Mouse (Mus musculus) thymus, adult 2 months (tissue): Measurements from ENCODE around the gene Bex1. TPM values are rescaled to one million over a fixed set of nuclear protein-coding genes. Genes with fewer than 3 reads are reported as not detected.
"Not testable (repeated sequence)": the region's sequence is repeated elsewhere in the genome, so short reads cannot be mapped to it uniquely, and the experiment has no call there.

Experiments used
- DNase-seq: peaks from one replicate; pipeline ENCODE4 v3.0.0; 2021
- H3K27ac ChIP-seq: fragments of 200-500 bp; 2 replicates; pipeline ENCODE4 v1.5.1; 2012; ENCODE audit warnings: low read length, control low read depth; ENCODE audit not compliant: control insufficient read depth, insufficient read depth
- H3K27me3 ChIP-seq: fragments of 200-500 bp; 2 replicates; pipeline ENCODE4 v1.6.1; 2012; ENCODE audit warnings: mild to moderate bottlenecking, low read length, moderate library complexity, mixed read lengths; ENCODE audit not compliant: control insufficient read depth, insufficient read depth
- H3K36me3 ChIP-seq: fragments of 200-500 bp; 2 replicates; pipeline ENCODE4 v1.6.1; 2012; ENCODE audit warnings: mild to moderate bottlenecking, low read length, moderate library complexity; ENCODE audit not compliant: control insufficient read depth, insufficient read depth
- H3K4me1 ChIP-seq: fragments of 200-500 bp; replicated peaks from 2 replicates; pipeline ENCODE4 v1.6.1; 2012; ENCODE audit warnings: low read length; ENCODE audit not compliant: control insufficient read depth, insufficient read depth
- H3K4me3 ChIP-seq: fragments of 200-500 bp; 2 replicates; pipeline ENCODE4 v1.5.1; 2012; ENCODE audit warnings: mild to moderate bottlenecking, low read length, control low read depth, moderate library complexity; ENCODE audit not compliant: control insufficient read depth, insufficient read depth
- CTCF ChIP-seq: fragments of 200-500 bp; IDR thresholded peaks from 2 replicates; pipeline ENCODE4 v1.5.1; 2012; ENCODE audit warnings: mild to moderate bottlenecking, control low read depth, low read length, moderate library complexity, borderline replicate concordance; ENCODE audit not compliant: control insufficient read depth, poor library complexity, insufficient read depth; ENCODE audit errors: extremely low read depth
- POLR2A ChIP-seq: fragments of 200-500 bp; IDR thresholded peaks from 2 replicates; pipeline ENCODE4 v1.6.1; 2012; ENCODE audit warnings: mild to moderate bottlenecking, low read length, control low read depth, moderate library complexity; ENCODE audit not compliant: control insufficient read depth, poor library complexity, insufficient read depth; ENCODE audit errors: extremely low read depth
- WGBS: fragments of 180-500 bp; shearing (Covaris S2); methylation state at CpG from one replicate; pipeline ENCODE4 v1.1.7; 2018; 5-methylcytosine and 5-hydroxymethylcytosine counted together
- polyA plus RNA-seq: library from polyadenylated mRNA; depleted of rRNA; stranded (reverse); fragments of >200 nt; gene quantifications from 2 replicates; pipeline ENCODE4 v1.2.3, GENCODE M21; 2012; rRNA removed

Gene Bex1
- polyA plus RNA-seq, result 1.5 and 2.1 TPM in 2 replicates

DNA sequence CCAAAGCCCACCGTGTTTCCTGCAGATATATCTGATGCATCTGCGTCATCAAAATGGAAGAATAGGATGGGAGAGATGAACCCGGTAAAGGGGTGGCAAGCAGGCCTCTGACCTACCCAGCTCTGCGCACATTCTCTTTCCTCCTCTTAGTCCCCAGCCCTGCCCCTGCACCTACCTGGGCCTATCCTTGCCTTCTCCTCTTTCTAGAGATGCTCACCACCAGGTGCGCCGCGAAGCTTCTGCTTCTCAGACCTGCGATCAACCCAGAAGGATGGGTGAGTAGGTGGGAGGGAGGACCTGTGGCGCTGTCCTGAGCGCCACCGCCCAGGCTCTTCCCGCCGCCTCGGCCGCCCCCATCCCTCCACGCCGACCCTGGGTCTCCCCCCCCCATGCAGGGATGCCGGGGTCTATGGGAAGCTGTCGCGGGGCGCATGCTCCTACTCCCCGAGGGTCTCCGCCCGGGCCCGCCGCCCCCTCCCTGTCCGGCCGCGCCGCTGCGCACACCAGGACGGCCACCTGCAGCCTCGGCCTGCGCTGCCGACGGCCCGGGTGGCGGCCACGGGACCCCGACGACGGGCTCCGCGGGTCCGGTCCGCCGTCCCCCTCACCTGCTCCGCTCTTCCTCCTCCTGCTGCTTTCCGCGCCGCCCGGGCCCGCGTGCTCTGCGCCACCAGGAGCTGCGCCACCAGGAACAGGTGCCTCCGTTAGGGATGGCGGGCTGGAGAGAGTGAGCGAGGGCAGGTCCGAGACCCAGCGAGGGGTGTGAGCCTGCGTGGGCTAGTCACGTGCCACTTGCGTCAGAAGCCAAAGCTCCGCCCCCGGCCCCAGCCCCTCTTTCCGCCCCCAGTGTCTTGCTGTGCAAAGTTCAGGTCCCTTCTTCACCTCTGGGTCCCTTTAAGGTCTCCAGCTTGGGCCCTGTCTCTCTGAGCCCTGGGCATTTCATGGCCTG, at the start of gene Bex1, which contains the start of gene Tceal7:
Gene Bex1 (minus strand): TSS at position 785 of the 949 bp plus-strand sequence.
Gene Tceal7 (plus strand): TSS at position 51 of the 949 bp plus-strand sequence.
- 28% methylated on average over 10 of the region's 67 CpGs for WGBS
- DNase-seq, H3K4me3 ChIP-seq, H3K36me3 ChIP-seq, H3K27ac ChIP-seq, H3K4me1 ChIP-seq, H3K27me3 ChIP-seq: not testable (repeated sequence)

DNA sequence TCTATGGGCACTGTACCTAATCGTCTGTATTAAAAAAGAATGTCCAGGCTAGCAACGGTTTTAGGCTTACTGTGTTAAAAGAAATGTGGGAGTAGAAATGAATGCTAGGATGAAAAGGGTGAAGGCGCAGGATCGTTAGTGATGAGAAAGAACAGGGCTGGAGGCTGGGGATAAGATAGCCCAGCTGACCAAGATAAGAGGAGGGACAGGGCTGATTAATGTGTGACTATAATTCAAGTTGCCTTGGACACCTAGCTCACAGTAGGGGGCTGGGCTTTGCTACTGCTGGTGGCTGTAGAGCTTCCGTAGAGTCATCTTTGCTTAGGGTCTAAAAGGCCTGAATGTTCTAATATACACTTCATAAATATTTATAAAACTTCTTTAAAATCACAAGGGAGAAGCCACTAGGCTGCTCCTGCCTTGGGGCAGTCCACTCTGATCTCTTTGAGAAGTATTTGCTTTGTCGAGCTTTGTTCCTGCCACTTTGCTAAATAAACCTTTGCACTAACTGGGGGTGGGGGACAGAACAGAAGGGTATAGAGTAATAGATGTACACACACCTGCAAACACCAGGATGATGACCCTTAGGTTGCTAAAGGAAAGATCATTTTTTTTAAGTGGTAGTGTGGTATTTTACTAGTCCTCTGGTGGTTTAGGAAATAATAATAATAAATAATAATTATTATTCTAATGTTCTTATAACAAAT, 36.9 kb upstream of the Bex1 start:
- no peaks in the 10 kb centered on the region for H3K4me1 ChIP-seq
- DNase-seq, result no peak
- no peak overlapping the region for H3K27ac ChIP-seq
- H3K36me3 ChIP-seq, result no peaks in the 10 kb centered on the region
- H3K27me3 ChIP-seq, result no peaks in the 10 kb centered on the region
- 88% methylated on average over 6 of the region's 6 CpGs for WGBS
- no peak for TF ChIP-seq CTCF
- TF ChIP-seq POLR2A, result no peak
- H3K4me3 ChIP-seq, result no peak overlapping the region

DNA sequence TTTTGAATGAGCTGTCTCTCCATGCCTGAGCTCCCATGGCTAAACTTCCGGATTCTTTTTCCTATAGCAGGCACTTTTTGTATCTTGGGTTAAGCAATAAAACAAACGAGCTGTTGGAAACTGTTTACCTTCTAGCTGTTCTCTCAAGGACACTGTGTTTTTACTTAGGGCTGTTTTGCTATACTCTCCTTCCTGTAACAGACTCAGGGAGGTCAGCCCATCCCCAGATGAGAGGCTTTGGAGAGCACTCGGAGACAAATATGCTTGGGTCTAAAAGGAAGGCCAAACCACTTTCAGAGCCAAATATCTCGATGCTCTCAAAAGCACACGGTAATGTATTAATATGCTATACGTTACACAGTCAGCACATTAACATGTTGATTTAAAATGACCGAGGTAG, 34.4 kb upstream of the Bex1 start:
- TF ChIP-seq POLR2A (no peak), CTCF (no peak)
- Histone ChIP-seq H3K4me1 (no peaks in the 10 kb centered on the region), H3K27ac (no peak overlapping the region), H3K4me3 (no peak overlapping the region), H3K27me3 (no peaks in the 10 kb centered on the region), H3K36me3 (no peaks in the 10 kb centered on the region)
- 89% methylated on average over 7 of the region's 7 CpGs for WGBS
- no peak for DNase-seq

DNA sequence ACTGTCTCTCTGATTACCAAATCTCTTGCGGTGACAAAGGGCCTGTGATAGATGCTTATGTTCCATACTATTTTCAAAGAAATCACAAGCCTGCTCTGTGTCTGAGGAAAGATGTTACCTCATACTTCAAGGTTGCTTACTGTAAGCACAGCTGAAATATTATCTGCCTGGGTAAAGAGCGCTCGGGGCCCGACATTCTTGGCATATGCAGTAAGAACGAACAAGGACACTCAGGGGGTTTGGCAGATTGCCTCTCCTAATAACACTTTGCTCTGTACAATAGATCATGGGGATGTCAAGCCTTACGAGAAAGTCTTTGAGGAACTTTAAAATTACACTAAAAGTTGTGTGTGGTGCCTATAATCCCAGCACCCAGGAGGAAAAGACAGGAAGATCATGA, 33.5 kb upstream of the Bex1 start:
- no peak overlapping the region for H3K27ac ChIP-seq
- H3K36me3 ChIP-seq, result no peaks in the 10 kb centered on the region
- no peaks in the 10 kb centered on the region for H3K4me1 ChIP-seq
- no peak for DNase-seq
- 91% methylated on average over 6 of the region's 6 CpGs for WGBS
- H3K27me3 ChIP-seq, result no peaks in the 10 kb centered on the region
- no peak for TF ChIP-seq POLR2A
- no peak for TF ChIP-seq CTCF
- H3K4me3 ChIP-seq, result no peak overlapping the region

DNA sequence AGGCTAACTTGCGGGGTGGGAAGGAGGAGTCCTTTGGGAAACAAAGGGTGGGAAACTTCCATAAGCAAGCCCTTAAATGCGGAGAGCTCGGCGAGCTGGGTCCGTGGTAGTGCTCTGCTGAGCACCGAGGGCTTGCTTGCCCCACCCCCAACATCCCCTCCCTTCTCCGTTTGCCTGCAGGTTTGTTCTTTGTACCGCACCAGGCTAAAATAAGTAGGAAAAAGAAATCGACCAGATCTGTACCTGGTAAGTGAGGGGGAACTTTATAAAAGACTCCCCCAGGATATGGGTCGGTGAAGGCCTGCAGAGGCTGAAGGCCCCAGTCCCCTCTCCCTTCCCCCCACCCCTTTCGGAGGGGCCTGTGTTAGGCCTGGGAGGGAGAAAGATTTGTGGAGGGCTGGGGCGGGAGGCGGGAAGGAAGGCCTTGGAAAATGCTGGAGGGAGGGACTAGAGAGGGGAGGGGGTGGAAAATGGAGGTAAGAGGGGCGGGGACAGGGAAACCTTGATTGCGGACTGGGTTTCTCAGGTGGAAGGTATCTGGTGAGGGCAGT, 30.3 kb upstream of the Bex1 start:
- TF ChIP-seq CTCF, result no peak
- no peak overlapping the region for H3K27ac ChIP-seq
- no peaks in the 10 kb centered on the region for H3K27me3 ChIP-seq
- peak overlapping the region; percentile 54 for H3K4me3 ChIP-seq
- no peaks in the 10 kb centered on the region for H3K36me3 ChIP-seq
- 11% methylated on average over 14 of the region's 15 CpGs for WGBS
- no peaks in the 10 kb centered on the region for H3K4me1 ChIP-seq
- peak; percentile 11 for DNase-seq

DNA sequence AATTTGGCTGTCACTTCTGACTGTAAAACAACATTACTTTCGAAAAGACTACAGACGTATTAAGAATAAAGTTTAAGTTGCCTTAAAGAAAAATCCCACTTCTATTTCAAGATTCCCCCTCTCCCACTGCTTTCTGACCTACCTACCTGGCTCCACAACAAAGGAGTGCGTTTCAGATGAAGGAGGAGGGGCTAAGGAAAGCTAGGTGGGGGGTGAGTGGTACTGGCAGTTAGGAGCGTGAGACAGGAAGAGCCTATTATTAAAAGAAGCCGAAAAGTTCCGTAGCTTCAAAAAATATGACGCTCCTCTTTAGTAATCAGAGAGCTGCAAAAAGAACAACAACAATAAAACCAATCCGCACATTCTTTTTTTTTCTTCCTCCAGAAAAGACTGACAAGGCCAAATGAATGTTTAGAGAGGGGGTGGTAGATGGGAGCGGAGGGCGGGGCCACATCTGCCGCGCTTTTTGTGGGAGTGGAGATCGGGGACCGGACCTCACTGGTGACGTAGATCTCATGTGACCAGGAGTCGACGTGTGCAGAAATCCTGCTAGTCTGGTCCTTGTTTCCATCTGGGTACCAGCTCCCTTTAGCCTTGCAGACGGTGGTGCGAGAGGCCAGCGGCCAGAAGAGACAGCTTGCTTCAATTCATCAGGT, 29.4 kb upstream of the Bex1 start, which contains the start of gene Tceal9:
Gene Tceal9 (plus strand): TSS at position 506 of the 656 bp plus-strand sequence.
- no peaks in the 10 kb centered on the region for H3K36me3 ChIP-seq
- DNase-seq, result peak; percentile 46
- no peak within 1 kb of the TSS for H3K27ac ChIP-seq
- H3K4me1 ChIP-seq, result no peaks in the 10 kb centered on the region
- 4% methylated on average over 19 of the region's 20 CpGs for WGBS
- H3K4me3 ChIP-seq, result peak within 1 kb of the TSS; percentile 54
- TF ChIP-seq CTCF (no peak), POLR2A (no peak)
- no peaks in the 10 kb centered on the region for H3K27me3 ChIP-seq
